Mouse (Mus musculus) lung, postnatal 14 days (tissue): ENCODE results near the gene Trank1.

Experiments
- DNase-seq: peaks from one replicate; pipeline ENCODE4 v3.0.0; 2021

Gene Trank1

GRCm38 (mm10) chr9:111383756-111384155 lies 72.2 kb downstream of the Trank1 start:
- no peak for DNase-seq

- DNase-seq, result no peak
These were observed 74.3 kb downstream of the Trank1 start for GRCm38 (mm10) chr9:111385526-111386491.

- no peak for DNase-seq
These were observed 75.0 kb downstream of the Trank1 start for GRCm38 (mm10) chr9:111386569-111386968.

GRCm38 (mm10) chr9:111387576-111387975 lies 76.0 kb downstream of the Trank1 start:
- DNase-seq, result no peak

GRCm38 (mm10) chr9:111390016-111390415 lies 78.5 kb downstream of the Trank1 start:
- DNase-seq, result peak; percentile 34

- no peak for DNase-seq
These were observed 79.5 kb downstream of the Trank1 start for GRCm38 (mm10) chr9:111391036-111391435.

GRCm38 (mm10) chr9:111391926-111392442 lies 80.4 kb downstream of the Trank1 start:
- DNase-seq, result no peak

- DNase-seq, result no peak
These were observed 83.7 kb downstream of the Trank1 start for GRCm38 (mm10) chr9:111395265-111395664.

GRCm38 (mm10) chr9:111398059-111398458 lies 86.5 kb downstream of the Trank1 start:
- DNase-seq, result no peak

GRCm38 (mm10) chr9:111400089-111400488 lies 88.5 kb downstream of the Trank1 start:
- no peak for DNase-seq

GRCm38 (mm10) chr9:111403159-111403558 lies 91.6 kb downstream of the Trank1 start:
- DNase-seq, result no peak

- no peak for DNase-seq
These were observed 93.0 kb downstream of the Trank1 start for GRCm38 (mm10) chr9:111404346-111405079.

- no peak for DNase-seq
These were observed 93.5 kb downstream of the Trank1 start for GRCm38 (mm10) chr9:111405080-111405428.

- peak; percentile 44 for DNase-seq
These were observed 96.5 kb downstream of the Trank1 start for GRCm38 (mm10) chr9:111408012-111408411.

GRCm38 (mm10) chr9:111408427-111408826 lies 96.9 kb downstream of the Trank1 start:
- DNase-seq, result no peak

- no peak for DNase-seq
These were observed 101.1 kb downstream of the Trank1 start for GRCm38 (mm10) chr9:111412471-111413160.

GRCm38 (mm10) chr9:111421862-111422261 lies 110.3 kb downstream of the Trank1 start:
- no peak for DNase-seq

- no peak for DNase-seq
These were observed 111.0 kb downstream of the Trank1 start for GRCm38 (mm10) chr9:111422567-111422966.

- DNase-seq, result no peak
These were observed 113.6 kb downstream of the Trank1 start for GRCm38 (mm10) chr9:111425113-111425512.

- no peak for DNase-seq
These were observed 114.4 kb downstream of the Trank1 start for GRCm38 (mm10) chr9:111425952-111426351.

GRCm38 (mm10) chr9:111427891-111428555 lies 116.5 kb downstream of the Trank1 start:
- no peak for DNase-seq

GRCm38 (mm10) chr9:111428698-111429362 lies 117.3 kb downstream of the Trank1 start:
- peak; percentile 41 for DNase-seq
